Mouse (Mus musculus) lung, embryonic 16.5 days (tissue): ENCODE measurements around the gene Vmn1r208. TPM values are rescaled to one million over a fixed set of nuclear protein-coding genes. Genes with fewer than 3 reads are reported as not detected.
"Not testable (repeated sequence)": the region's sequence is repeated elsewhere in the genome, so short reads cannot be mapped to it uniquely, and the experiment has no call there.

ENCODE experiments used
- ATAC-seq: fragments of 200-750 bp; cut with Nextera tagmentation; 2 replicates; pipeline ENCODE4 v1.8.0; 2017; ENCODE audit warnings: low read depth, mild to moderate bottlenecking, moderate library complexity
- H3K27ac ChIP-seq: fragments of 300-500 bp; sonication (generic); 2 replicates; pipeline ENCODE4 v1.5.1; 2014; ENCODE audit warnings: mild to moderate bottlenecking, control low read depth, low read length
- H3K27me3 ChIP-seq: fragments of 300-500 bp; sonication (generic); 2 replicates; pipeline ENCODE4 v1.6.1; 2014; ENCODE audit warnings: low read depth, low read length, mixed read lengths; ENCODE audit not compliant: control insufficient read depth, insufficient read depth
- H3K36me3 ChIP-seq: fragments of 300-500 bp; sonication (generic); 2 replicates; pipeline ENCODE4 v1.6.1; 2014; ENCODE audit warnings: low read length; ENCODE audit not compliant: control insufficient read depth, insufficient read depth
- H3K4me1 ChIP-seq: fragments of 300-500 bp; sonication (generic); replicated peaks from 2 replicates; pipeline ENCODE4 v1.6.1; 2014; ENCODE audit warnings: low read length, mixed read lengths; ENCODE audit not compliant: control insufficient read depth, insufficient read depth
- H3K4me2 ChIP-seq: fragments of 300-500 bp; sonication (generic); 2 replicates; pipeline ENCODE4 v1.6.1; 2014; ENCODE audit warnings: low read depth, low read length, control low read depth
- H3K4me3 ChIP-seq: fragments of 300-500 bp; sonication (generic); 2 replicates; pipeline ENCODE4 v1.5.1; 2014; ENCODE audit warnings: mild to moderate bottlenecking, low read length, control low read depth
- H3K9ac ChIP-seq: fragments of 300-500 bp; sonication (generic); 2 replicates; pipeline ENCODE4 v1.6.1; 2014; ENCODE audit warnings: low read length, control low read depth
- H3K9me3 ChIP-seq: fragments of 300-500 bp; sonication (generic); 2 replicates; pipeline ENCODE4 v1.6.1; 2016; ENCODE audit warnings: low read length; ENCODE audit not compliant: control insufficient read depth
- WGBS: fragments of 180-500 bp; shearing (Covaris S2); extraction: QIAGEN DNeasy Blood & Tissue Kit; methylation state at CpG from one replicate; pipeline ENCODE4 v1.1.7; 2014; 5-methylcytosine and 5-hydroxymethylcytosine counted together
- polyA plus RNA-seq: library from polyadenylated mRNA; unstranded; fragments of >200 nt; fragmentation: Nextera tagmentation; extraction: Ambion mirVana; gene quantifications from 2 replicates; pipeline ENCODE4 v1.2.1, GENCODE M21; 2015

Gene Vmn1r208
- not detected in 2 replicates for polyA plus RNA-seq

DNA sequence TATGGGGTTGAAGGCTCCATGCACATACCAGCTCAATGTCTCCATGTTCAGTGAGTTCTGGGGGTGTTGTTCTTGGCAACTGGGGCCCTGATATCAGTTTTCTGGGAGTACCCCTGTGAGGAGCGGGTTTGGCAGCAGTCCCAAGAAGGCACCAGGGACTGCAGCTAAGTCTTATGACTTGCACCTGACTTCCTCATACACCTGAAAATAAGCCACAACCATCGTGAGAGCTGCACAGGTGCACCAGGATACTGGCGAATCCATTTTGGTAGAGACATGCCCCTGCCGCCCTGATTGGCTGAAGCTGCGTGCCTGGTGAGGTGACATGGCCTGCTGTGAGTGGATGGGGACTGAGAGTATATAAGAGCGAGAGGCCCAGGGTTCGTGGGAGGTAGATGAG lies at the start of gene Vmn1r208:
Gene Vmn1r208 (minus strand): TSS at position 101 of the 400 bp plus-strand sequence.
- not testable (repeated sequence) for H3K9me3 ChIP-seq, ATAC-seq, H3K36me3 ChIP-seq, H3K4me2 ChIP-seq, H3K9ac ChIP-seq, H3K4me1 ChIP-seq, H3K4me3 ChIP-seq, H3K27me3 ChIP-seq, H3K27ac ChIP-seq
- WGBS = no CpG with 5 or more reads among the region's 7 CpGs

DNA sequence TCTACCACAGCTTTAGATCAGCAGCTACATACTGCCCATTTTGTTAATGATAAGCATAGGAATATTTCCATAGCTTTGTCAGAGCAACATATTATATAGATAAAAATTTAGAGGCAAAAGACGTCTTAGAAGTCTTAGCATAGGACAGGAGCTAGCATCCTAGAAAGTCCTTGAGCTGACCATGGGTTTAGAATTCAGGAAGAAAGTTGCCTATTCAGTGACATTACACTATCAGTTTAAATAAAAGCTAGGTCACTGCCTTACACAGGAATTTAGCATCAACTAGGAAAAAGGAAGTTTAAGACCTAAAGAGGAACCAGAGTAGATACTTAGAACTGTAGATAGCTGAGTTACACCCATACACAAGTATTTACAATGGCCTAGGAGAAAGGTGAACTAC lies 44.4 kb upstream of the Vmn1r208 start:
- H3K4me3 ChIP-seq, H3K9me3 ChIP-seq, ATAC-seq, H3K36me3 ChIP-seq, H3K27ac ChIP-seq, H3K4me1 ChIP-seq, H3K9ac ChIP-seq, H3K4me2 ChIP-seq, H3K27me3 ChIP-seq: not testable (repeated sequence)
- 75% methylated on average over 1 of the region's 1 CpGs for WGBS

DNA sequence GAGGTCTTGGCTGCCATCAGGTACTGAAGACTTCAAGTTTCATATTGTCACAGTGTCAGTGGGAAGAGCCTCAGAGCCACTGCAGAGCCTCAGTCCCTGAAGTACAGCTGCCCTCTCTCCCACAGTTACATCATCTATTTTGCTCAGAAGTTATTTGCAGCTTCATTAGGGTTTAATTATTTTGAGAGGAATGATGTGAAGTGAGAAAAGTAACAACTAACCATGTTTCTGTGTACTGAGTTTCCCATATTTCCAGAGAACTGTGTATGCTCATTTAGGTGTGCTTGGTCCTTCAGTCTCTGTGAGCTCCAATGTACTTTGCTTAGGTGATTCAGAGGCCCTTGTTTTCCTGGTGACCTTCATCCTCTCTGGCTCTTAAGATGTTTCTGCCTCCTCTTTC lies 32.4 kb upstream of the Vmn1r208 start, which contains the start of gene Vmn1r209:
Gene Vmn1r209 (minus strand): TSS at position 101 of the 400 bp plus-strand sequence.
- ATAC-seq, H3K9me3 ChIP-seq, H3K36me3 ChIP-seq, H3K4me3 ChIP-seq, H3K27ac ChIP-seq, H3K4me1 ChIP-seq, H3K9ac ChIP-seq, H3K27me3 ChIP-seq, H3K4me2 ChIP-seq: not testable (repeated sequence)

DNA sequence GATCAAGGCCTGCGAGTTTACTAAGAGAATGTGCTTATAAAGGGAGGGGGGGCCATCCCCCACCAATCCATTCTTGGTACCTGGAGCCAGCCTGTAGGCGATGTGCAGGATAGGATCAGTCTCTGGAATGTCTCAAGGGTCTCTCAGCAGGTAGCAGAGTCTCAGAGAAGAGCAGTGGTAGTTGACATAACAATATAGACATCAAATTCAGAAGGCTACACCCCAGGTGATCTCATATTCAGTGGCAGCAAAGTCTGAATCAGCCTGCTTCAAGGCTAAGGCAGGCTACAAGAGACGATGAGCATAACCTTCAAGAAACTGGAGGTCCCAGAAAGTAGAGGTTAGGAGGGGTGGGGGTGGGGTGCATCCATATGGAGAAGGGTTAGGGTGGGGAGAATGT lies 10.9 kb upstream of the Vmn1r208 start:
- H3K4me1 ChIP-seq, H3K4me3 ChIP-seq, H3K9ac ChIP-seq, H3K4me2 ChIP-seq, H3K36me3 ChIP-seq, ATAC-seq, H3K9me3 ChIP-seq, H3K27me3 ChIP-seq, H3K27ac ChIP-seq: not testable (repeated sequence)
- 75% methylated on average over 3 of the region's 3 CpGs for WGBS

DNA sequence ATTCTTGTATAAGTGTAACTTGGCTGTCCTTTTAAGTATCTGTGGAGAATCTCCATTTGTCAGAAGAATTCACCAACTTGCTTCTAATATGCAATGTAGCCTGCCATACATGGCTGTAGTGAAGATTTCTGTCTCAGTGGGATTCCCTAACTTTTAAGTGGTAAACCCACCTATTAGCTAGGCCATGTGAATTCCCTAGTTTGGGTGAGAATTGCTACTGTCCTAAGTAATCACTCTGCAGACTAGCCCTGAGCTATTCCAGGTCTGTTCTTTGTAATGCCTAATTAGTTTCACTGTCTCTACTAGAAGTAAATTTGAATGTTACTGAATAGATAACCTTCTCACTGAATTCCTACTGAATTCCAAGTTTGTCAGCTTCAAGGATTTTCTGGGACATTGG lies 7.0 kb upstream of the Vmn1r208 start:
- H3K27me3 ChIP-seq, H3K27ac ChIP-seq, H3K4me3 ChIP-seq, H3K9me3 ChIP-seq, H3K9ac ChIP-seq, H3K4me2 ChIP-seq, H3K4me1 ChIP-seq, H3K36me3 ChIP-seq, ATAC-seq: not testable (repeated sequence)

DNA sequence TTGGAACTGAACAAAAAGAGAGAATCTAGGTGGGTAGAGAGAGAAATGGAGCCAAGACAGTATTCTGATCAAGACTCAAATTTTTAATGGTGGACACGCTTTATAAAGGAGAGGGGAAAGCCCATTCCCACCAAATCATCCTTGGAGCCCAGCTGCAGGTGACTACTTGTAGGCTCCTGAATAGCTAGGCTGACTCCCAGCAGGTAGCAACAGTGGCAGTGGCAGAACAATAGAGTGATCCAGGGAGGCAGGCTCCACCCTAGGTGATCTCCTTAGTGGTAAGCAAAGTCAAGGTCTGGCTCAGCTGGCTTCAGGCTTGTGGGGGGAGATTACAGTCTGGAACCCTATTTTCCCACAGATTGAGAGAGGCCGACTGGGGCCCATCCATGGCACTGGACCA lies 5.6 kb downstream of the Vmn1r208 start:
- not testable (repeated sequence) for H3K27ac ChIP-seq, H3K36me3 ChIP-seq, H3K9ac ChIP-seq, ATAC-seq, H3K27me3 ChIP-seq, H3K9me3 ChIP-seq, H3K4me2 ChIP-seq, H3K4me3 ChIP-seq, H3K4me1 ChIP-seq
- WGBS = 93% methylated on average over 1 of the region's 2 CpGs

DNA sequence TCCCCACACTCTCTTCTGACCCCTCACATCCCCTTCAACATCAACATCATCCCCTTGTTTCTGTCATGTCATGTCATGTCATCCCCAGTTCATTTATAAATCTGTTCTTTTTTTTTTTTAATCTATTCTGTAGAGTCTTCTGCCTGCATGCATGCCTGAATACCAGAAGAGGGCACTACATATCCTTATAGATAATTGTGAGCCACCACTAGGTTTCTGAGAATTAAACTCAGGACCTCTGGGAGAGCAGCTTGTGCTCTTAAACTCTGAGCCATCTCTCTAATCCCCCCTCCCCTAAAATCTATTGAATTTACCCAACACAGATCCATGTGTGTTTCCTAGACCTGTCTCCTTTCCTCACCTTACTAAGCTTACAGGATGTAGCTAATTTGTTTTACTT lies 29.7 kb downstream of the Vmn1r208 start:
- no peak for ATAC-seq
- no peaks in the 10 kb centered on the region for H3K27me3 ChIP-seq

DNA sequence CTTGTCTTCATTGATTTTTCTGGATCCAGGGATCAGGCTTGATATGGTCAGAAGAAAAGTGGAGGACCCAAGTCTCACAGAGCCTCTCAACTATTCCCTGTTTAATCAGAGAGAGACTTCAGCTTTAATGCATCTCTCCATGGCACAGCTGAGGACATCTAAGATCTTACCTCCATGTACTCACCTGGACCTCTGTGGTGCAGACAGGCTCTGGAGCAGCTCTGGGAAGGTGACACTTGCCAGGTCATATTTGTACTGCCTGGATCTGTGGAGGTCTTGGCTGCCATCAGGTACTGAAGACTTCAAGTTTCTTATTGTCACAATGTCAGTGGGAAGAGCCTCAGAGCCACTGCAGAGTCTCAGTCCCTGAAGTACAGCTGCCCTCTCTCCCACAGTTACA lies 47.7 kb downstream of the Vmn1r208 start, which contains the start of gene Vmn1r207-ps:
Gene Vmn1r207-ps (minus strand): TSS at position 101 of the 400 bp plus-strand sequence.
- H3K9me3 ChIP-seq, H3K9ac ChIP-seq, ATAC-seq, H3K27me3 ChIP-seq, H3K36me3 ChIP-seq, H3K4me1 ChIP-seq, H3K4me3 ChIP-seq, H3K4me2 ChIP-seq, H3K27ac ChIP-seq: not testable (repeated sequence)

More for the DNA sequence above, 29.7 kb downstream of the Vmn1r208 start:
- H3K9me3 ChIP-seq = no peaks in the 10 kb centered on the region
- no peaks in the 10 kb centered on the region for H3K36me3 ChIP-seq
- H3K9ac ChIP-seq = no peak overlapping the region
- no peak overlapping the region for H3K4me2 ChIP-seq
- H3K4me1 ChIP-seq = no peaks in the 10 kb centered on the region
- no peak overlapping the region for H3K4me3 ChIP-seq
- H3K27ac ChIP-seq = no peak overlapping the region
